8 mouse cellular contexts compared by ENCODE assay signal in the genomic region with DNA sequence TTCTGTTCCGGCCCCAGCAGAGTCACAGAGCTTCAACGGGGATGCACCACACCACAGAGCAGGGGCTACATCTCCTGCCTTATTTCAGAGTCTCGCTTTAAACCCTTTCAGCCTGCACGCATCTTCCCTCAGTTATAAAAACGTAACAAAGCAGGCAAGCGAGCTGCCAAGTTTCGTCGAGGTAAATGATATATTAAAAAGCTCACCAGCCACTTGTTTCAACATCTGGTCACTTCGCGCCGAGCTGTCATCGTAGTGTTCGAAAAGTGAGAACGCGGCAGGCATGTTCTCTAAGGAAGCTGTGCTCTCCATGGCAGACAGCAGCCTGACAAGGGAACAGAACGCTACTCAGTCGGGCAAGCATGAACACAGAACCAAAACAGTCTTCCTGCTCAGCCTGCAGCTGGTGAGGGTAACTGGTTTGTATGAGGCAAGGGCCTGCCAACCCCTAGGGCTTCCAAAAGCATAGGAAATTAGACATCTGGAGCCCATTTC.
A peak's percentile ranks its signal among the peaks of the same experiment; 100 is the strongest.
DNase-seq lines count a peak whose midpoint lies in the region; ATAC-seq lines count a peak whose summit lies in the region.

No protein-coding gene starts in this region.

- 65% methylated on average over 17 of the region's 17 CpGs for WGBS in midbrain, embryonic 14.5 days
- 83% methylated on average over 17 of the region's 17 CpGs for WGBS in midbrain, embryonic 10.5 days
- 68% methylated on average over 17 of the region's 17 CpGs for WGBS in liver, embryonic 12.5 days (ENCODE audit: insufficient replicate concordance)

- no peak overlapping the region for H3K4me3 ChIP-seq in midbrain, embryonic 14.5 days (replicated peaks; ENCODE audit: low read depth, low read length)
- no peak overlapping the region for H3K4me3 ChIP-seq in midbrain, embryonic 10.5 days
- H3K4me3 ChIP-seq in liver, embryonic 12.5 days, result no peak overlapping the region

- no peaks in the 10 kb centered on the region for H3K36me3 ChIP-seq in midbrain, embryonic 14.5 days (ENCODE audit: control insufficient read depth, insufficient read depth, low read length)
- no peaks in the 10 kb centered on the region for H3K36me3 ChIP-seq in midbrain, embryonic 10.5 days
- no peaks in the 10 kb centered on the region for H3K36me3 ChIP-seq in liver, embryonic 12.5 days

- DNase-seq in frontal cortex, postnatal 25 days (ENCODE audit: low spot score in 2 of 2), result no peak
- peak; percentile 30 for DNase-seq in midbrain, embryonic 14.5 days
- DNase-seq in midbrain, embryonic 10.5 days (ENCODE audit: low spot score), result no peak
- peak; percentile 50 to 60 for DNase-seq in left cerebral cortex, postnatal 25 days (ENCODE audit: low spot score in 2 of 2)
- DNase-seq in right cerebral cortex, postnatal 4 days, result peak; percentile 44

- ATAC-seq in frontal cortex, adult (ENCODE audit: low TSS enrichment), result peak; percentile 62
- ATAC-seq in midbrain, embryonic 14.5 days (ENCODE audit: low FRiP score, low TSS enrichment), result no peak
- ATAC-seq in liver, embryonic 12.5 days, result no peak
- ATAC-seq in monocyte, adult 5-6 weeks (replicated peaks; ENCODE audit: insufficient number of reproducible peaks, low FRiP score, low TSS enrichment, poor library complexity, severe bottlenecking), result no peak

- 0 out of 2 replicates have a peak overlapping the region, but pooled peaks have one; percentile 8 for H3K27ac ChIP-seq in midbrain, embryonic 14.5 days (replicated peaks; ENCODE audit: low read depth, low read length)
- H3K27ac ChIP-seq in midbrain, embryonic 10.5 days (replicated peaks), result no peak overlapping the region
- H3K27ac ChIP-seq in liver, embryonic 12.5 days, result no peak overlapping the region

- no peaks in the 10 kb centered on the region for H3K27me3 ChIP-seq in midbrain, embryonic 14.5 days (ENCODE audit: control insufficient read depth, insufficient read depth, low read length)
- H3K27me3 ChIP-seq in midbrain, embryonic 10.5 days (ENCODE audit: low read depth, poor library complexity, severe bottlenecking), result no peaks in the 10 kb centered on the region
- H3K27me3 ChIP-seq in liver, embryonic 12.5 days (replicated peaks), result no peaks in the 10 kb centered on the region

- peaks cover 12% of the 10 kb centered on the region for H3K4me1 ChIP-seq in midbrain, embryonic 14.5 days (ENCODE audit: control insufficient read depth, insufficient read depth, low read length)
- peaks cover 13% of the 10 kb centered on the region for H3K4me1 ChIP-seq in midbrain, embryonic 10.5 days
- H3K4me1 ChIP-seq in liver, embryonic 12.5 days, result no peaks in the 10 kb centered on the region

- H3K9me3 ChIP-seq in midbrain, embryonic 14.5 days (ENCODE audit: control insufficient read depth, low read length), result no peaks in the 10 kb centered on the region
- H3K9me3 ChIP-seq in midbrain, embryonic 10.5 days (replicated peaks), result no peaks in the 10 kb centered on the region
- no peaks in the 10 kb centered on the region for H3K9me3 ChIP-seq in liver, embryonic 12.5 days (replicated peaks)

- H3K9ac ChIP-seq in midbrain, embryonic 14.5 days (replicated peaks; ENCODE audit: low read length), result no peak overlapping the region
- H3K9ac ChIP-seq in liver, embryonic 12.5 days, result no peak overlapping the region

- intact Hi-C loops in left cerebral cortex, postnatal 25 days (cut with DNase I), result loop anchor here (5.0 kb wide), 1 partner anchor 87 kb away; no protein-coding TSS in a partner anchor

- peak overlapping the region; percentile 4; the same call in 1 of the 2 replicates for H3K4me2 ChIP-seq in midbrain, embryonic 14.5 days (ENCODE audit: low read length)
- no peak overlapping the region for H3K4me2 ChIP-seq in liver, embryonic 12.5 days

Comparison
In these comparisons a context has a peak if more than half of its experiments do, and no peak if none do; other contexts are left out.
1. DNase-seq: peak in midbrain, embryonic 14.5 days (single experiment), left cerebral cortex, postnatal 25 days (2 of 2) and right cerebral cortex, postnatal 4 days (single experiment); none in frontal cortex, postnatal 25 days (0 of 2) and midbrain, embryonic 10.5 days (single experiment).